Mouse (Mus musculus) stomach, postnatal 0 days (tissue): ENCODE data around the gene Rragc.

Experiments
- CTCF ChIP-seq: IDR thresholded peaks from 2 replicates; pipeline ENCODE4 v1.5.1; 2016; ENCODE audit warnings: antibody characterized with exemption, low read depth, mild to moderate bottlenecking, moderate library complexity
- EP300 ChIP-seq: optimal IDR thresholded peaks from 2 replicates; pipeline ENCODE3; 2016; ENCODE audit warnings: antibody characterized with exemption

DNA sequence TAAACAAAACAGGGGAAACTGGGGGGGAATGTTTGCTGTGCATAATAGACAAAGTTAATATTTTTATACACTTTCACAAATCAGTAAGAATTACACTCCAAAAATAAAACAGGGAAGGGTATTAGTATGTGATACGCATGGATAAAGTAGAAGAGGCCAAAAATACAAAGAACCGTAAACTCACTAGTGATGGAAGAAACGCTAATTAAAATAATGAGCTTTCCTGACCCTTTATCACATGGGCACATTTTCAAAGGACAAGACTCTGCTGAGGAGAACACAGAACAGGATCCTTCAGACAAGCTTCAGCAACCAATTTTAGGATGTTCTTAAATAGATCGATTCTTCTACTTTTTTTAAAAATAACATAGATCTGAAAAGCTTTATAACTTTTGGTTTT, 29.5 kb downstream of the Rragc start:
- TF ChIP-seq EP300: no peak
- TF ChIP-seq CTCF: no peak
